Mouse (Mus musculus): ENCODE measurements around the gene Sh3pxd2a.

DNA sequence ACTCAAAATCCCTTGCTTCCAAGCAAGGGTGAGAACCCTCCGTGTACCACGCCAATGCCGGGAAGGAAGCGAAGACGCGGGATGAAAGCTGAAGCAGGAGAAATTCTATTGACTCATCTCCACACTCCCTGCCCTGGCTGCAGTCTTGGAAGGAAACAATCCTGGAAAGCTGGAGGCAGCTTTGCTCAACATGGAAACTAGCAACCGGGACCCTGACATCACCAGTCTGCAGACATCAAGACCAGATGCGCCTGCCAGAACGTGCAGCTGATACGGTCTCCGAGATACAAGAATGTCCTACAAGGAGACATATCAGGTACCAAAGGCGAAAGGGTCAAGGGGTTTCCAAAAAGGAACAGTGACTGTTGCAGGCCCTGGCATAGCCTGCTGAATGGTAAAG is 154.4 kb downstream of the Sh3pxd2a start:
- TF ChIP-seq CTCF (IDR thresholded peaks at IDR 0.05; ENCODE audit: borderline replicate concordance, insufficient read depth, low read length), result no peak
- TF ChIP-seq POLR2A (IDR thresholded peaks at IDR 0.05; ENCODE audit: low read depth, low read length), result no peak
